Mouse (Mus musculus) hindbrain, embryonic 11.5 days (tissue): ENCODE measurements around the gene Ptprcap. TPM values are rescaled to one million over a fixed set of nuclear protein-coding genes. Genes with fewer than 3 reads are reported as not detected.
A peak's percentile ranks its signal among the peaks of the same experiment; 100 is the strongest.

Source experiments
- ATAC-seq: fragments of 200-750 bp; cut with Nextera tagmentation; 2 replicates; pipeline ENCODE4 v1.8.0; 2017; ENCODE audit warnings: mild to moderate bottlenecking, moderate TSS enrichment, moderate library complexity; ENCODE audit not compliant: low FRiP score
- DNase-seq: peaks from one replicate; pipeline ENCODE4 v3.0.0-alpha.2; 2015; ENCODE audit warnings: low spot score
- H3K27ac ChIP-seq: fragments of 300-500 bp; sonication (generic); 2 replicates; pipeline ENCODE4 v1.5.1; 2014; ENCODE audit warnings: mild to moderate bottlenecking, low read depth, low read length
- H3K27me3 ChIP-seq: fragments of 300-500 bp; sonication (generic); 2 replicates; pipeline ENCODE4 v1.6.1; 2014; ENCODE audit warnings: mild to moderate bottlenecking, low read length, moderate library complexity, mixed read lengths; ENCODE audit not compliant: control insufficient read depth, insufficient read depth
- H3K36me3 ChIP-seq: fragments of 300-500 bp; sonication (generic); 2 replicates; pipeline ENCODE4 v1.6.1; 2014; ENCODE audit warnings: mild to moderate bottlenecking, low read length, moderate library complexity, mixed read lengths; ENCODE audit not compliant: control insufficient read depth, insufficient read depth
- H3K4me1 ChIP-seq: fragments of 300-500 bp; sonication (generic); replicated peaks from 2 replicates; pipeline ENCODE4 v1.6.1; 2014; ENCODE audit warnings: low read length, mixed read lengths; ENCODE audit not compliant: control insufficient read depth, insufficient read depth
- H3K4me2 ChIP-seq: fragments of 300-500 bp; sonication (generic); replicated peaks from 2 replicates; pipeline ENCODE4 v1.6.1; 2014; ENCODE audit warnings: mild to moderate bottlenecking, low read depth, low read length
- H3K4me3 ChIP-seq: fragments of 300-500 bp; sonication (generic); 2 replicates; pipeline ENCODE4 v1.5.1; 2014; ENCODE audit warnings: low read depth, low read length
- H3K9ac ChIP-seq: fragments of 300-500 bp; sonication (generic); 2 replicates; pipeline ENCODE4 v1.6.1; 2014; ENCODE audit warnings: low read depth, low read length
- H3K9me3 ChIP-seq: fragments of 300-500 bp; sonication (generic); 2 replicates; pipeline ENCODE4 v1.6.1; 2016; ENCODE audit warnings: low read length; ENCODE audit not compliant: control insufficient read depth
- WGBS: fragments of 180-500 bp; shearing (Covaris S2); extraction: QIAGEN DNeasy Blood & Tissue Kit; methylation state at CpG from one replicate; pipeline ENCODE4 v1.1.7; 2014; 5-methylcytosine and 5-hydroxymethylcytosine counted together
- polyA plus RNA-seq: library from polyadenylated mRNA; unstranded; fragments of >200 nt; fragmentation: Nextera tagmentation; extraction: Ambion mirVana; gene quantifications from 2 replicates; pipeline ENCODE4 v1.2.1, GENCODE M21; 2014

The Ptprcap gene
- polyA plus RNA-seq, 1 experiment from 2014 or later: 1.1 TPM

DNA sequence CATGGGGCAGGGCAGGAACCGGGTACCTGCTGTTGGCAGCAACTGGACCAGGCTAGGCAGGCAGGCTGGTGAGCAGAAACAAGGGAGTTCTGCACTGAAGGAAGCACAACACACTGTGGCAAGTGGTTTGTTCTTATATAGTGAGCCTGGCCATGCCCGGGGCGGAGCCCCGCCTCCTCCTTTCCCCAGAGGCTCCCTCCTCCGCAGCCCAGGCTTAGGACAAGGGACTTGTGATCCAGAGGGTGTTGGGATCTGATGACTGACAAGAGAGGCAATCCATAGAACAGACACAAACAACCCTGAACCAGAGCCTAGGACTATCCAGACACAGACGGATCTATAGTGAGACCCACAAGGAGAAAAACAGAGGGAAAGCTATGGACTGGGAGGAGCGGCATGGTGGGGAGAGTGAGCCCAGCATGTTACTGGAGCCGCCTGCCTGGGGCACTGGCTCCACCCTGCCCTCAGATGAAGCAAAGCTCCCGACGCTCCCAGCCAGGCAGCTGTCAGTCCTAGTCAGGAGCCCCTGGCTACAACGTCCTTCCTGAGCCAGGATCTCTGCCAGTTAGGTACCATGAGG is 22.1 kb downstream of the Ptprcap start, which contains the start of gene Carns1:
Gene Carns1, minus strand, starts transcription at position 112 of the 580 bp plus-strand sequence.
- Histone ChIP-seq H3K9ac (peak within 1 kb of the TSS; percentile 17), H3K4me2 (peak within 1 kb of the TSS; percentile 33), H3K4me3 (0 out of 2 replicates have a peak within 1 kb of the TSS, but pooled peaks have one; percentile 6), H3K4me1 (0 out of 2 replicates have a peak, but pooled peaks cover 3% of the 10 kb centered on the region), H3K9me3 (no peaks in the 10 kb centered on the region), H3K27me3 (no peaks in the 10 kb centered on the region), H3K36me3 (no peaks in the 10 kb centered on the region), H3K27ac (no peak within 1 kb of the TSS)
- DNase-seq (peak; percentile 43), ATAC-seq (no peak; the same call in 1 of the 2 replicates)
- WGBS: 5% methylated on average over 11 of the region's 11 CpGs

DNA sequence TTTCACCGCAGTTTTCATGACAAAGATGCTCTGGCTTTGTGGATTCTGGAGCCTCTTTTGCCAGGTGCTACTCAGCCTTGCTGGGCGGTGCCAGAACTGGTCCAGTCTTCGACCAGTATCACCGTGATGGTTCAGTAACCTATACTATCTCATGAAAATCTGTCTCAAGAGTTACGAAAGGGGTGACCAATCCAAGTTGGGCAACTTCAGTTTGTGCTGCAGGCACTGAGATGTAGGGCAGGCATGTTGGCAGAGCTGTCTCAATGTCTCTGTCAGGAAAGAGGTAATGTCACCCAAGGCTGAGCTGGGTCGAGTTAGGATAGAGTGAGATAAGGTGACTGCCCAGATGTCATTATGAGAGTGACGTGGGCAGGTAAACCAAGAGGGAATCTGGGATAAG is 27.0 kb downstream of the Ptprcap start:
- no peak overlapping the region for H3K27ac ChIP-seq
- no peaks in the 10 kb centered on the region for H3K36me3 ChIP-seq
- H3K4me2 ChIP-seq: no peak overlapping the region
- no peaks in the 10 kb centered on the region for H3K4me1 ChIP-seq
- H3K9ac ChIP-seq: no peak overlapping the region
- DNase-seq (no peak), ATAC-seq (no peak)
- H3K9me3 ChIP-seq: no peaks in the 10 kb centered on the region
- WGBS: 87% methylated on average over 7 of the region's 7 CpGs
- H3K27me3 ChIP-seq: no peaks in the 10 kb centered on the region
- no peak overlapping the region for H3K4me3 ChIP-seq

DNA sequence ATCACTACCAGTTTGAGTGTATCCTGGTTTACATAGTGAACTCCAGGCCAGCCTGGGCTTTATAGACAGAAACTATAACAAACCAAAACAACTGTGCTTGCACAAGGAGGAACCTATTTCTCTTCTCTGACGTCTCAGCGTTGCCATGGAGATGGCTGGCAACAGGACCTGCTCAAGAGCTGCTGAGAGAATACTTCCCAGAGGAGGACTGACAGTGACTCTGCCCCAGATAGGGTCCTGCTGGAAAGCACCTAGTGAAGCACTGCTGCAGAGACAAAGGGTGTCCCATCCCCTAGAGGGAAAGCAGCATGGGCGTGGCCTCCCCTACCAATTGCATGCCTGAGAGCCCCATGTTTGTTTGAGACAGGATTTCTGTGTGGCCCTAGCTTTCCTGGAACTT is 28.5 kb downstream of the Ptprcap start:
- peak; percentile 43 for DNase-seq
- H3K9ac ChIP-seq: no peak overlapping the region
- 46% methylated on average over 3 of the region's 3 CpGs for WGBS
- H3K27me3 ChIP-seq: no peaks in the 10 kb centered on the region
- no peak overlapping the region for H3K4me2 ChIP-seq
- H3K27ac ChIP-seq: no peak overlapping the region
- ATAC-seq: no peak
- no peaks in the 10 kb centered on the region for H3K36me3 ChIP-seq
- no peaks in the 10 kb centered on the region for H3K4me1 ChIP-seq
- no peak overlapping the region for H3K4me3 ChIP-seq
- H3K9me3 ChIP-seq: no peaks in the 10 kb centered on the region

DNA sequence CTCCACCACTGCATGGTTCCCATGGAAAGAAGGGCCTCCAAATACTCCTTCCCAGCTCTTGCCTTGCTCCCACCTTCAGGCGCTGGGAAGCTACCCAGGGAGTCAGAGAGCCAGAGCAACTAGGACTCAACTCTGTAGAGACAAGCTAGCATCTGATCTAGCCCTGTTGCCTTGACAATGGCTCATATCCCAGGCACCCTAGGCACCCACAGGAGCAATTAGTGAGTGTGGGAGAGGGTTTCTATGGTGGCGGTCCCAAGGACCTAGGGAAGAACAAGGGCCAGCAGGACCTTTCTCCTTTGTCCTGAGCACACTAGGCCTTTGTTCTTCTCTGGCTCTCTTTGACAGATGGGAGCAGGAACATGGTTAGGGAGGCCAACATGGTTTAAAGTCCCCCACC is 30.3 kb downstream of the Ptprcap start:
- WGBS: 67% methylated on average over 2 of the region's 2 CpGs
- no peak overlapping the region for H3K9ac ChIP-seq
- no peaks in the 10 kb centered on the region for H3K4me1 ChIP-seq
- no peak overlapping the region for H3K4me3 ChIP-seq
- H3K9me3 ChIP-seq: no peaks in the 10 kb centered on the region
- H3K4me2 ChIP-seq: no peak overlapping the region
- DNase-seq (no peak), ATAC-seq (no peak)
- H3K27me3 ChIP-seq: no peaks in the 10 kb centered on the region
- no peaks in the 10 kb centered on the region for H3K36me3 ChIP-seq
- H3K27ac ChIP-seq: no peak overlapping the region

DNA sequence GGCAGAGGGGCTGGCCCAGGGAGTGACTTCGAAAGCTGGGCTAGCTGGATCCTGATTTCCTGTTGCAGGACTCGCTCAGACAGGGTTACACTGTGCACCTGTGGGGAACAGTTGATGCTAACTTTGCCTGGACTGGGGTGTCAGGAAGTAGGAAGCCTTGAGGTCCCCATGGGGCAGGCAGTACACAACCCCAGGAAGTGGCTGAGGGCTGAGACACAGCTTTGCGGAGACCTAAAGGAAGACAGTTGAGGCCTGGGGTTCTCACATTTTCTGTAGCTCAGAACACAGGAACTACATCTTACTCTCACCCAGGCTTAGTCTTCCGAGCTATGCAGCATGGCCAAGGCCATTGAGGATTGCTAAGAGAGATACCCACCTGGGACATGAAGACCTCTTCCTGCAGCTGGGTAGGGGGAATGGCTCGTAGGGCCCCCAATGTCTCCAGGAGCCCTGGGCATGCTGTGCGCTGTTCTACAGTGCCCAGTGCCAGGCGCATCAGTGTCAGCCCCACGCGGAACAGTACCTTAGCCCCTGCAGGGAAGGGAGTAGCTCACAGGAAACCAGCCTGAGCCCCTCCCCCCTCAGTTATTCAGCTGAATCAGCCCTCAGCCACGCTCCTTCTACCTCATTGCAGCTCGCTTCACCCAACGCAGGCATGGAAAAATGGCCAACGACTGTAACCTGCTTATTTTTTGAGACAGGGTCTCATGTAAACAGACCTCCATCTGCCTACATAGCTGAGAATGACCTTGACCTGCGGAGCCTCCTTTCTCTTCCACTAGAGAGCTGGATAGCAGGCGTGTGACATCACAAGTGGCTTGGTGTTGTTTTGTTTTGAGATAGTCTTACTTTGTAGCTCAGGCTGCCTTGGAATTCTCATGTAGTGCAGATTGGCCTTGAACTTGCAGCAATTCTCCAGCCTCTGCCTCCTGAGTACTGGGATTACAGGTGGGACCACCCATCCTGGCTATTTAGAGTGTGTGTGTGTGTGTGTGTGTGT is 31.9 kb downstream of the Ptprcap start:
- no peak for ATAC-seq
- no peaks in the 10 kb centered on the region for H3K4me1 ChIP-seq
- H3K36me3 ChIP-seq: no peaks in the 10 kb centered on the region
- no peak overlapping the region for H3K4me3 ChIP-seq
- no peak overlapping the region for H3K9ac ChIP-seq
- H3K4me2 ChIP-seq: no peak overlapping the region
- no peak for DNase-seq
- WGBS: 59% methylated on average over 15 of the region's 15 CpGs
- H3K27me3 ChIP-seq: no peaks in the 10 kb centered on the region
- H3K9me3 ChIP-seq: no peaks in the 10 kb centered on the region
- H3K27ac ChIP-seq: no peak overlapping the region

DNA sequence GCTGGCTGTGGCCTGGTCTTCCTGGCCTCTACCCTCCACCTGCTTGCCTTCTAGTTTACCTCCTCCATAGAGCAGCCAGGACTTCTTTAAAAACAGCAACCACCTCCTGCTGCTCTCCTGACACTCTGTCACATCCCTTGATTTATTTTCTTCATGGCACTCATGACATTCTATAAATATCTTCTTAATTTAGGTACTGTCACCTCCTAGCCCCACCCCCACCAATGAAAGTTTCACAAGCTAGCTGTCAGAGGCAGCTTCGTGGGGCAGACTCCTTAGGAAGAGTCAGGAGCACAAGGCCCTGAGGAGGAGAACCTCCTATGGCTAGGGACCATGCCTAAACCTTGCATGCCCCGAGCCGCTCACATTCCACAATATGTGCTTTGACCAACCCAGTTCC is 33.9 kb downstream of the Ptprcap start:
- H3K4me1 ChIP-seq: no peaks in the 10 kb centered on the region
- no peak overlapping the region for H3K9ac ChIP-seq
- H3K36me3 ChIP-seq: no peaks in the 10 kb centered on the region
- no peak overlapping the region for H3K4me3 ChIP-seq
- H3K9me3 ChIP-seq: no peaks in the 10 kb centered on the region
- H3K27me3 ChIP-seq: no peaks in the 10 kb centered on the region
- no peak overlapping the region for H3K4me2 ChIP-seq
- no peak overlapping the region for H3K27ac ChIP-seq
- WGBS: 80% methylated on average over 3 of the region's 3 CpGs
- ATAC-seq (no peak), DNase-seq (no peak)

DNA sequence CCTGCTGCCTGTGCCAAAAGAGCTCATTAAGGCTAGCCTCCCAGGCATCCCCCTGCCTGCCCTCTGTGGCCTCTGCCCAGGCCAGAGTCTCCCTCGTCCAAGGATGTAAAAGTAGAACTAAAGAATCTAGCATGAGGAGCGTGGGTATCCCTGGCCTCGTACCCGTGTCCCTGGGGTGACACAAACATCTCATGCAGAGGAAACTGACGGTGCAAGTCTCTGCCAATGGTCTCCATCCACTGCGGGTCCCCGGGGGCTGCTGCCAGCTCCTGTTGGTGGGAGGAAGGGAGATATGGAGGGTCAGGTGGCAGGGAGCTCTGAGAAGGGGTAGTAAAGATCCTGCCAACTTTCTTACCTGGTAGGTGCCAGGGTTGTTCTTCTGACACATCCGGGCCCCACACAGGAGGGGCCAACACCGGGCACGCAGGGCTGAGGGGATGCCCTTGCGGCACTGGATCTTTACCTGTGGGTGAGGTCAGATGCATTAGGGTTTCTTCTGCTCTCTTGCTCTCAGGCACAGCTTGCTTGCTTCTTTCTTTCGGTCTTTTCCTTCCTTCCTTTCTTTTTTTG is 35.7 kb downstream of the Ptprcap start:
- Histone ChIP-seq H3K4me2 (no peak overlapping the region), H3K27me3 (no peaks in the 10 kb centered on the region), H3K4me3 (no peak overlapping the region), H3K36me3 (peaks cover 2% of the 10 kb centered on the region; the same call in 1 of the 2 replicates), H3K9ac (no peak overlapping the region), H3K27ac (no peak overlapping the region), H3K4me1 (peaks cover 5% of the 10 kb centered on the region; the same call in 1 of the 2 replicates), H3K9me3 (no peaks in the 10 kb centered on the region)
- DNase-seq: no peak
- ATAC-seq: no peak
- WGBS: 86% methylated on average over 12 of the region's 12 CpGs

DNA sequence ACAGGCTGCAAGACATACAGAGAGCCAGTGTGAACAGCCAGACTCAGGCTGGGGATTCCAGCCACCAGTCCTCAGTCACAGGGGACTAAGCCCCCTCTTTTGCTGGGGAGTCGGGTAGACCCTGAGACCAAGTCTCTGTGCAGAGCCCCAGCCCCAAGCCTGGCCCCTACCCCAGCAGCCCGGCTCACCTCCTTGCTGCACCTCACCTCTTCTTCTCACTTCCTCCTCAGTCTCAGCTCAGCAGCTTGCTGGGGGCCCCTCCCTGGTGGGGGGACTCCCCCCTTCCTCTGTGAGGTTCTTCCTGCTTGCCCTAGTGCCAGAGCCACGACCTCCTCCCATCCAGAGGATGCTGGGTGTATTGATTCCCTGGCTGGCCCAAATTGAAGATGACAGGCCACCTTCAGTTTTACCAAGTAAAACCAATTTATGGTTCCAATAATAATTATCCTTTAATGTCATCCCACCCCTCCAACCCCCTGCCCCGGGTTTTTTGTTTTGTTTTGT is 37.5 kb downstream of the Ptprcap start, which contains the start of gene Tbc1d10c:
Gene Tbc1d10c, minus strand, starts transcription at position 454 of the 504 bp plus-strand sequence.
- peaks cover 5% of the 10 kb centered on the region; the same call in 1 of the 2 replicates for H3K4me1 ChIP-seq
- peak within 1 kb of the TSS; percentile 98 for H3K9ac ChIP-seq
- H3K36me3 ChIP-seq: peaks cover 11% of the 10 kb centered on the region
- DNase-seq (no peak), ATAC-seq (no peak)
- H3K27me3 ChIP-seq: no peaks in the 10 kb centered on the region
- H3K9me3 ChIP-seq: no peaks in the 10 kb centered on the region
- peak within 1 kb of the TSS; percentile 84 for H3K27ac ChIP-seq
- H3K4me3 ChIP-seq: peak within 1 kb of the TSS; percentile 96
- 74% methylated on average over 4 of the region's 4 CpGs for WGBS
- H3K4me2 ChIP-seq: peak within 1 kb of the TSS; percentile 92
